Mouse (Mus musculus): ENCODE data around the gene Casp2.

GRCm38 (mm10) chr6:42282865-42283528 is 18.2 kb downstream of the Casp2 start:
- TF ChIP-seq CTCF (IDR thresholded peaks at IDR 0.05; ENCODE audit: borderline replicate concordance, extremely low read depth, insufficient read depth, insufficient read length), result no peak
- TF ChIP-seq POLR2A (IDR thresholded peaks at IDR 0.05; ENCODE audit: borderline replicate concordance, extremely low read depth, insufficient read depth, insufficient read length, poor library complexity, severe bottlenecking), result no peak

Measured in brain, embryonic 14.5 days (tissue).